Mouse (Mus musculus): Measurements from ENCODE around the gene Vps54. TPM values are rescaled to one million over a fixed set of nuclear protein-coding genes. Genes with fewer than 3 reads are reported as not detected.

Gene Vps54
- total and polyA plus RNA-seq, 3 experiments: 20.4 to 37.5 (median 22.9) TPM

DNA sequence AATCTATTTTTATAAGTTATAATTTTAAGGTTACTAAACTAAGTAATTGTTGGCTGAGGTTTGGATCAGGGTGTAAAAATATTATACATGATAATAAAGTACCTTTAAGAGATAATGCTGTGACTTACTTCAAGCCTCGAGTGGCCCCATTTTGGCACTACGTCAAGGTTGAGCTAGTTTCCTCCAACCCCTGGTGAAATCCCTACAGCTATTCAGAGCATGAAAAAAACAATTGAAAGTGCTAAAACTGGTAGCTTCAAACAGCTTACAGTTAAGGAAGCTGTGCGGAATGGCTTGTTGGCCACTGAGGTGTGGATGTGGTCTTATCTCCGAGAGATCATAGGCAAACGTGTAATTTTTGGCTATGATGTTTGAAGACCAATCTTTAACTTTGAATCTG is 56.4 kb downstream of the Vps54 start:
- Histone ChIP-seq H3K79me2 (replicated peaks; ENCODE audit: control insufficient read depth, extremely low read depth, insufficient read depth, poor library complexity, severe bottlenecking) (no peaks in the 10 kb centered on the region), H3K4me3 (replicated peaks in 1 of 3; ENCODE audit: low read depth in 2 of 3, low read length in 2 of 3, poor library complexity in 1 of 3) (no peak overlapping the region), H3K36me3 (replicated peaks in 1 of 2; ENCODE audit: control insufficient read depth in 1 of 2, insufficient read depth in 1 of 2, low read length in 1 of 2) (peaks cover 19 to 48% of the 10 kb centered on the region in 2 experiments), H3K9ac (ENCODE audit: insufficient read depth, low read depth) (no peak overlapping the region), H3K4me2 (ENCODE audit: insufficient read depth, low read depth, poor library complexity, severe bottlenecking) (no peak overlapping the region), H3K27me3 (replicated peaks) (no peaks in the 10 kb centered on the region), H3K27ac (ENCODE audit: insufficient read depth, low read depth) (no peak overlapping the region), H3K4me1 (ENCODE audit: control insufficient read depth in 1 of 2, insufficient read depth in 2 of 2) (peaks cover 0 to 25% of the 10 kb centered on the region in 2 experiments; a peak in 2 of 4 replicates), H3K9me3 (replicated peaks; ENCODE audit: low read length) (no peaks in the 10 kb centered on the region)
- dilution Hi-C loops (cut with MboI; ENCODE audit: extremely low pct_ligation_motif_present, extremely low pct_unique_long_range_greater_than_20kb, low sequenced_read_pairs) (no loop called here), in situ Hi-C loops (cut with MboI; ENCODE audit: low pct_ligation_motif_present, low pct_unique_long_range_greater_than_20kb, low sequenced_read_pairs) (no loop called here)
- peak; percentile 62 for DNase-seq (ENCODE audit: extremely low read depth)
- TF ChIP-seq ETS1 (conservative IDR thresholded peaks at IDR 0.05; ENCODE audit: low read depth, low read length) (0 out of 2 replicates have a peak, but pooled peaks have one; percentile 56), USF1 (IDR thresholded peaks at IDR 0.05; ENCODE audit: low read depth, low read length) (no peak), ZKSCAN1 (IDR thresholded peaks at IDR 0.05; ENCODE audit: borderline replicate concordance, low read depth, low read length) (peak; percentile 31; the same call in 1 of the 2 replicates), E2F4 (IDR thresholded peaks at IDR 0.05; ENCODE audit: insufficient replicate concordance, low read depth, low read length) (no peak), IRF4 (IDR thresholded peaks at IDR 0.05; ENCODE audit: low read depth, low read length) (peak; percentile 47; the same call in 1 of the 2 replicates), ZNF384 (IDR thresholded peaks at IDR 0.05; ENCODE audit: low read depth, low read length) (peak; percentile 62), MEF2A (IDR thresholded peaks at IDR 0.05; ENCODE audit: borderline replicate concordance, low read depth, low read length) (peak; percentile 87), HCFC1 (IDR thresholded peaks at IDR 0.05; ENCODE audit: low read depth, low read length) (no peak)

- Histone ChIP-seq H3K36me3 (replicated peaks in 1 of 2; ENCODE audit: control insufficient read depth in 1 of 2, insufficient read depth in 1 of 2, low read length in 1 of 2) (peaks cover 44 to 74% of the 10 kb centered on the region in 2 experiments), H3K79me2 (replicated peaks; ENCODE audit: control insufficient read depth, extremely low read depth, insufficient read depth, poor library complexity, severe bottlenecking) (0 out of 2 replicates have a peak, but pooled peaks cover 2% of the 10 kb centered on the region), H3K9me3 (replicated peaks; ENCODE audit: low read length) (no peaks in the 10 kb centered on the region), H3K4me2 (ENCODE audit: insufficient read depth, low read depth, poor library complexity, severe bottlenecking) (no peak overlapping the region), H3K27me3 (replicated peaks) (no peaks in the 10 kb centered on the region), H3K9ac (ENCODE audit: insufficient read depth, low read depth) (no peak overlapping the region), H3K4me1 (ENCODE audit: control insufficient read depth in 1 of 2, insufficient read depth in 2 of 2) (peaks cover 0 to 8% of the 10 kb centered on the region in 2 experiments; a peak in 1 of 4 replicates), H3K27ac (ENCODE audit: insufficient read depth, low read depth) (no peak overlapping the region), H3K4me3 (replicated peaks in 1 of 3; ENCODE audit: low read depth in 2 of 3, low read length in 2 of 3, poor library complexity in 1 of 3) (no peak overlapping the region)
- dilution Hi-C loops (cut with MboI; ENCODE audit: extremely low pct_ligation_motif_present, extremely low pct_unique_long_range_greater_than_20kb, low sequenced_read_pairs): no loop called here
- in situ Hi-C loops (cut with MboI; ENCODE audit: low pct_ligation_motif_present, low pct_unique_long_range_greater_than_20kb, low sequenced_read_pairs): loop anchor here (25.0 kb wide), 1 partner anchor 159 kb away; no protein-coding TSS in a partner anchor
- DNase-seq (ENCODE audit: extremely low read depth): no peak
- no peak for TF ChIP-seq POLR2A (IDR thresholded peaks at IDR 0.05; ENCODE audit: low read depth, low read length)
- TF ChIP-seq UBTF (IDR thresholded peaks at IDR 0.05; ENCODE audit: low read depth, low read length): no peak
- TF ChIP-seq HCFC1 (IDR thresholded peaks at IDR 0.05; ENCODE audit: low read depth, low read length): no peak
- no peak for TF ChIP-seq MAFK (IDR thresholded peaks at IDR 0.05; ENCODE audit: insufficient replicate concordance, low read length)
- TF ChIP-seq IRF4 (IDR thresholded peaks at IDR 0.05; ENCODE audit: low read depth, low read length): no peak
- no peak for TF ChIP-seq ELF1 (IDR thresholded peaks at IDR 0.05; ENCODE audit: low read depth, low read length)
- TF ChIP-seq CHD2 (IDR thresholded peaks at IDR 0.05; ENCODE audit: low read length): no peak
- TF ChIP-seq ZNF384 (IDR thresholded peaks at IDR 0.05; ENCODE audit: low read depth, low read length): no peak
- TF ChIP-seq GABPA (IDR thresholded peaks at IDR 0.05; ENCODE audit: insufficient replicate concordance, low read depth, low read length): no peak
- no peak for TF ChIP-seq JUND (conservative IDR thresholded peaks at IDR 0.05; ENCODE audit: low read depth, low read length)
- TF ChIP-seq JUN (IDR thresholded peaks at IDR 0.05; ENCODE audit: insufficient read depth, low read depth, low read length): no peak
- no peak for TF ChIP-seq KAT2A (IDR thresholded peaks at IDR 0.05; ENCODE audit: insufficient replicate concordance, low read length)
- no peak for TF ChIP-seq MXI1 (IDR thresholded peaks at IDR 0.05; ENCODE audit: low read depth, low read length)
- TF ChIP-seq USF1 (IDR thresholded peaks at IDR 0.05; ENCODE audit: low read depth, low read length): no peak
- no peak for TF ChIP-seq TBP (conservative IDR thresholded peaks at IDR 0.05; ENCODE audit: low read depth, low read length)
- TF ChIP-seq POLR2AphosphoS2 (IDR thresholded peaks at IDR 0.05; ENCODE audit: low read depth, low read length): no peak
- no peak for TF ChIP-seq ZKSCAN1 (IDR thresholded peaks at IDR 0.05; ENCODE audit: borderline replicate concordance, low read depth, low read length)
- no peak for TF ChIP-seq CHD1 (IDR thresholded peaks at IDR 0.05; ENCODE audit: low read depth, low read length)
Observed at GRCm38 (mm10) chr11:21303619-21304018, 64.5 kb downstream of the Vps54 start.
